Mouse (Mus musculus) ovary, adult 18-20 months (tissue): ENCODE results near the gene Aqp11.

Experiments used
- DNase-seq: peaks from one replicate; pipeline ENCODE4 v3.0.0; 2022; ENCODE audit warnings: low spot score, mixed read lengths

The Aqp11 gene

DNA sequence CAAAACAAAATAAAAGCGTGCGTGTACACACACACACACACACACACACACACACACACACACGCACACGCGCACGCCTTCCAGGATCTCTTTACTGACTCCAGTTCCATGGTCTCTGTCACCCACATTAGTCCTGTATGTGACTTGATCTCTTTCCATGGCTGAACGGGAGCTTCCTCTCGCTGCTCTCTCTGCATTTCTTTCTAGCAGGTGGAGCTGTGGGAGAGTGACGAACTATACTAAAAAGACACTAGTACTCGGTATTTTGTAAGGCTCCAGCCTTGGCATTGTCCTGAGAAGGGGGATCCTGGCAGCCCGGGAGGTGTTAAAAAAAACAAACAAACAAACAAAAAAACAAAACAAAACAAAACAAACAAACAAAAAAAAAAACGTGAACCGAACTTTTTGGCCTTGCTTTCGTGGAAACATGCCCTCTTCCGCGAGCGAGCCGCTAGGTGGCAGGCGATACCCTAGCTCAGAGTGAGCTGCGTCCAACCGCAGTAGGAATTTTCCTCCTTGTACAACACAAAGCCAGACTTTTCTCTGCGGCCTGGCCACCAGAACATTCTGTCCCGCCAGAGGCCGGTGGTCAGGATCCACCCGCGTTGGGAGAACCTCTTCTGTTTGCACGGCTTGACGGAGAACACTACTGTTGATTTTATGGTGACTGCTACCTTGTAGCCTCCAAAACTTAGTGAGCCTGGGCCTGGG is 9.9 kb upstream of the Aqp11 start:
- DNase-seq: peak; percentile 57

DNA sequence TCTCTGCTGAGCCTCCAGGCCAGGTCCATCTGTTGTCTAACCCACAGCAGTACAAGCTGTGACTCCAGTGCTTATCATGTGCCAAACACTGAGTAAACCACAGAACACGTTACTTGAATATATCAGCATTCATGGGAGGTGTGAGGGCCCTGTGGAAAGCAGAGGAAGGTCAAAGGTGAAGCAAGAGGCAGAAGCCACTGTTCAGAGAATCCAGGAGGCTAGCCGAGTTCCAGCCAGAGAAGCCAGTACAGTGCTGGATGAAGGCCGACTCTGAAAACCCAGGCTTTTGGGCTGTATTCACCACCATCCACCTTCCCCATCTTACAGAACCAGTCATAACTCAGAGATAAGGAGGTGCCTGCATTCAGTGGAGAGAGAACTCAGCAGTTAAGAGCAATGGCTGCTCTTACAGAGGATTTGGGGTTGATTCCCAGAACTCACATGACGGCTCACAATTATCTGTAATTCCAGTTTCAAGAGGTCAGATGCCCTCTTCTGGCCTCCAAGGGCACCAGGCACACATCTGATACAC is 9.2 kb upstream of the Aqp11 start:
- no peak for DNase-seq

DNA sequence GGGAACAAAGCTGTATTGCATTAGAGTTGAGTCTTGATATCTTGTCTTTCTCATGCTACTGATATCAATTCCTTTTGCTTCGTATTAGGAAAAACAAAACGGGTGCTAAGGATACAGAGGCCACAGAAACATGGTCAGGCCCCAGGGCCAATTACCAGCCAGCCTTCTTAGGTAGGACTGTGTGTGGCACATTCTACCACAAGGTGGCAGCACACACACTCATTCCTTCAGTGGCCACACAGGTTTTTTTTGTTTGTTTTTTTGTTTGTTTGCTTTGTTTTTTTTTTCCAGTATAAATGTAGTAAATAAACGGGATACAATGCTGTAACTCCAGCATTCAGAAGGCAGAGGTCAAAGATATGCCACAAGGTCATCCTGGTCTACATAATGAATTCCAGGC is 7.2 kb upstream of the Aqp11 start:
- no peak for DNase-seq

DNA sequence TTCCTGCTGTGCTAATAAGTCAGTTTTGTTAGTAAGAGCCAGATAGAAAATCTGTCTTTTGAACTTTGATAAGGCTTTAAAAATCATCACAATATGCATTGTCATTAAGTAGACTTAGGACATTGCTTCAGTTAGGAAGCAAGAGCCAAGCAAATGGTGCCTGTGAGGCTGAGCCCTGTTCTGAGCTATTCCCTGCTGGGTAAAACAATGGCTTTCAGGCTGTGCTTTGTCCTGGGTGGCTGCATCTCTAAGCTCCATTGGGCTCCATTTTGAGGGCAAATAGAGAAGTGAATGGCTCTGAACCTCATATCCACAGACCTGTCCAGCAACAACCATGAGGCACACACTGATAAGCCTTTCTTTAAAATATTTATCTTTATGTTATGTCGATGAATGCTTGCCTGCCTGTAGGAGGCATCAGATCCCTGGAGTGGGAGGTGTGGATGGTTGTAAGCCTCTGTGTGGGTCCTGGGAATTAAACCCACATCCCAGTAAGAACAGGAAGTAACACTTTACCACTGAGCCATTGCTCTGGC is 3.7 kb upstream of the Aqp11 start:
- DNase-seq: no peak

DNA sequence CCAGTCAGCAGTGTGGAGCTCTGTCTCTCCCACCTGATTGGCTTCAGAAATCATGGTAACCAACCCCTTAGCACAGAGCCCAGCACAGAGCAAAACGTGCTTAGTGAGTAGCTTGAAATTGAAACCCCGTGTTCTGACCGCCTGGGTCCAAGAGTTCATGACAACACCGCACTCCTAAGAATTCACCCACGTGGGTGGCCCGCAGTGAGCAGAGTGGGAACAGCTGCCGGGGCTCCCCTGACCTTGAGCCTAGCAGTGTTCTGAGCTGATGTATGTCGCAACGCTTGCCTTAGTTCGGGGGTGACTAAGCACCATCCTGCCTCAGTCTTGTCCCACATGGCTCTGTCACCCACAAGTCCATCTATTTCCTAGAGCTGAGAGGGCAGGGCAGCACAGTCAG is 2.9 kb upstream of the Aqp11 start:
- DNase-seq: peak; percentile 25

DNA sequence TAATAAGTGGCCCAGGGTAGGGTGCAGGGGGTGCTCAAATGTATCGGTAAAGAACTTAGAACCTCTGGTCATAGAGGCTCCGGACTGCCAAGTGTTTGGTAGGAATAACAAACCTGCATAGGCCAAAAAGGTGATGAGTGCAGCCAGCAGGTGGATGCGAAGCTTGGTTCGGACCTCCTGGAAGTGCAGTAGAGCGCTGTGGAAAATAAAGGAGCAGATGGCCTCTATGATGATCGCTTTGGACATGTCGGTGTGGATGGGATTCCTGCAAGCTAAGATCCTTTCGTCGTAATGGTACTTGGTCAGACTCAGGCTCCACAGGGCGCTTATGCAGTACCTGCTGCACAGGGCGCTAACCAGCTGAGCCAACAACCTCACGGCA is 842 bp downstream of the Aqp11 start:
- no peak for DNase-seq

DNA sequence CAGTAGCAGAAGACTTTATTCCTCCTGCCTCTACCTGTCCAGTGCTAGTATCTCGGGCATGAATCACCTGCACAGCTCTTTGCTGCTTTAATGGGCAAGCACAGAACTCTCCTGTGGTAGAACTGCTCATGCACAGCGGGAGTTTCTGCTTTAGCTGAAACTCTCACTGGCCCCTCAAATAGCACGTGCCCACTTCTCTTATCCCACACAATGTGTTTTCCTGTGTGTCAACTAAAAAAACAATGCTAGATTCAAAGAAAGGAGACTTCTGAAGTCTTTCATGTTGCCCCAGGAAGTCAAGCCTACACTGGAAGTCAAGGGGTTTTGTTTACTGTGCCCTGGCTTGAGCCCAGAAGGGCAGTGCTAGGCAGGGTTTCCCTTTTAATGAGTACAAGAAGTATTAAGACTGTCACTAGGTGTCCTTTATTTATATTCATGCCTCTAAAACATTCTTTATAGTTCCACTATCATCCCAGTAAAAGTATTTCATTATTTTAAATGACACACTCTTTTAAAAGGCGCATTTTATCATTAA is 2.1 kb downstream of the Aqp11 start:
- DNase-seq: no peak

DNA sequence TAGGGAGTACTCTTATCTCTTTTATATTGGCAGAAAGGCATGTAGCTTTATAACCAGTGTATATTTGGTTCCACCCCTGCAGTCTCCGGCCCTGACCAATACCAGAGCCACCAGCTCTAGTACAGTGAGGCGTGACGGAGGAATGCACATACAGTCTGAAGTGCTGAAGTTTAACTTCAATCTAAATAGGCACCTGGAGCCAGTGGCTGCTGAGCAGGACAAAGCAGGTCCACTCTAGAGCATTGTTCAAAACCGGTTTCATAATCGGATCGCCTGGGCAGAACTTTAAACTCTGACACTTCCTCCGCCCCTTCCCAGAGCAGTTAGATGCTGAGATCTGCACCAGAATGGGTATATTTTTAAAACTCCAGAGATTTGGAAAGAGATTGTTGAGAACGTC is 3.1 kb downstream of the Aqp11 start:
- no peak for DNase-seq

DNA sequence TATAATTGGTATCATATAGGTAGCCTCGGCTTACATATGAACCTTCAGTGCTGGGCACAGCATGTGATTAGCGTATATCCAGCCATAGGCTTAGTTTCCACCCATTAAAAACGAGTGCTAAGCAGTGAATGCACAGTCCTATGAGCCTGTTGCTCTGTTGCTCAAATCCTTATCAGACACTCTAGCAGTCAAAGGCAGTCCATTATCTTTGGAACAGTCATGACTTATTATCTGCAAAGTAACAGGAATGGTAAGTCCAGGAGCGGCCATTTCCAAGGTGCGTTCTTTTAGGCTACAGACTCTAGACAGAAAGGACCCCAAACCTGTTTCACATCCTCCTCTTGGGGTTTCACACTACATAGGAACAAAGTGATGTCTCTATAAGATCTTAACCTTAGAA is 4.5 kb downstream of the Aqp11 start:
- no peak for DNase-seq

DNA sequence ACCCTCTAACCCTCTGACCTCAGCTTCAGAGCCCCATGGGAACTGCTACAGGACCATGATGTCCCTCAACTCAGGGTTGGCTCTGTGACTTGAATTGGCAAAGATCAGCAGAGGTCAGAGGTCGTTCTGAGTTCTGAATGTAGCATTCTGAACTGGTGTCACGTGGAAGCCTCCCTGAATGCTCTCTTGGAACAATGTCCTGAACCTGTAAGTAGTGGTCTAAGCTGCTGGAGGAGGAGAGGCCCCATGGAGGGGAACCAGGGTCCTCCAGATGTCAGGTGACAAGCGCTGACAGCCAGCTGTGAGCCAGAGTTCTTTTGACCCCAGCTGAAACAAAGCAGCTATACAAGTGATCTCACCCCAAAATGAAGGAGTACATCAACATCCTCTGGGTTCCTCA is 7.7 kb downstream of the Aqp11 start:
- DNase-seq: no peak

DNA sequence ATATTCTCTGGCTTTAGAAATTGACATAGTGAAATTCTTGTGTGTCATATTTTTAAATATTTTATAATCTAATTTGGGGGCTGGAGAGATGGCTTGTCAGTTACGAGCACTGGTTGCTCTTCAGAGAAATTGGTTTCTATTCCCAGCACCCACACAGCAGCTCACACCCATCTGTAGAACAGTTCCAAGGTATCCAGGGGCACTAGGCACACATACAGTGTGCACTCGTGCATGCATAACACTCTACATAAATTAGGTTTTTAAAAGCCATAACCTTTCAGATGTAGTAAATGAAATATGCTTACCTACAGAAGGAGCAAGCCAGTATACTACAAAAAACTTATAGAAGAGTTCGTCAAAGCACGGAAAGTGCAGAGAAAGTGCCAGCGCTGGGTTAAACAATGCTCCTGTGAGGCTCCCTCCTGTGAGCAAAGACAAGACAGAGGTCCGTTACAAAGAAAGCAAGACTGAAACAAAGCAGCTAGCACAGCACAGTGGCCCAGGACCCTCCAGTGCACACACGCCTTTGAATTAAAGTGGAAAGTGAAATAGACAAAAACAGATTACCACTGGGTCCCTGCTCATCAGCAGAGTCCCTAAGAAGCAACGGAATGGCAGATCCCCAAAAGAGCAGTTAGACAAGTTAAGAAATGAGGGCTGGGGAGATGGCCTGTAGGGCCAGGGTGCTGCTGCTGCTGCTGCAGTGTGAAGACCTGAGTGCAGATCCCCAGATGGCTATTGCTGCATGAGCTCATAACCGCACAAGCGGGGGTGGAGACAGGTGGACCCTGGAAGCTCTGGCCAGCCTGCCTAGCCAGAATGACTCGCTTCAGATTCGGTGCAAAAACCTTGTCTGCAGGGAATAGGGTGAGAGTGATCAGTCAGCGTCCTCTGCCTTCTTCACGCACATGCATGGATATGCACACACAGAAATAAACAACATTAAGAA is 9.1 kb downstream of the Aqp11 start:
- no peak for DNase-seq

DNA sequence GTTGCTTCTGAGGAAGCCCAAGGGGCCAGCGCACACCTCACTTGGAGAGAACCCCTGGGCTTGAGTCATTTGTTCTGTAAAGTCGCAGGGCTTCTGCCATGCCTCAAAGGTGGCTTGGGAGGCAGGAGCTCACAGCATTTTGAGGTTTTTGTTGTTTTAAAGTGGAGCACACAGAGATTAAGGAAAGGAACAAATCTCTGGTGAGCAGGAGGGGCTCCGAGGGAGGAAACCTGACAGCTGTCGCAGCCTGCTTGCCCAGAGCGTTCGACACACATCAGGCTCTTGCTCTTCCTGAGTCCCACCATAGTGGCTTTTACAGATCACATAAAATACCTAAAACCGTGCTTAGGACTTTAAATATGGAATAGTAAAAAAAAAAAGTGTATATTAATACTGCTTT is 11.3 kb downstream of the Aqp11 start:
- no peak for DNase-seq

DNA sequence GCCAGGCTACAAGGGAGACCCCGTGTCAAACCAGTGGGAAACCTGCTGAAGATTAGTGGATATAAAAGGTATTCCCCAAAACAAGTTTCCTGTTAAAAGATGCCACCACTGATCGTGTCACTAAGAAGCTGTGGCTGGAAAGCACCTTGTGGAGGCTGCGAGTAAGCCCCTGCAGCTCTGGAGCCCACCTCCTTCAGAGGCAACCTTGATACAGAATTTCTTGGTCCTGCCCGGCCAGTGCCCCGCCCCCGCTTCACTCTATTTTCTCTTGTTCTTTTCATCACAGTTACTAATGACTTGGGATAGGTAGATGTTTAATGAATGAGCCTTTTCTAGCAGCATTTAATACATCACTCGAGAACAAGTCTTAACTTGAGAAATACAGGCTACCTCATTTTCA is 12.0 kb downstream of the Aqp11 start:
- DNase-seq: no peak

DNA sequence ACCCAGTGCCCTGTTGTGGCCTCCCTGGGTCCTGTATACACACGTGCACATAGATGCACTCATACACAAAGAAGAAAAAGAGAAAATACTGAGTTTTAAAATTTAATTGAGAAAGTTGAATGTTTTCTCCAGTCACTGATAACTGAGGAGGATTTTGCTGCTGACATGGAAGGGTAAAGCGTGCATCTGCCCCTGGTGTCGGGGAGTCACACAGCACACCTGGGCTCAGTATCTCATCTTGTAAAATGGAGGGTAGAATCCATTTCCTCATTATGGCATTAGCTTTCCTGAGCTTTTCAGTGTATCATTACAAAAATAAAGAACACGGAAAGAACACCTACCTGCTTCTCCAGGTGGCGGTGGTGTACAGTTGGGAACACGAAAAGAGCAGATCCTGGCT is 12.7 kb downstream of the Aqp11 start:
- no peak for DNase-seq

DNA sequence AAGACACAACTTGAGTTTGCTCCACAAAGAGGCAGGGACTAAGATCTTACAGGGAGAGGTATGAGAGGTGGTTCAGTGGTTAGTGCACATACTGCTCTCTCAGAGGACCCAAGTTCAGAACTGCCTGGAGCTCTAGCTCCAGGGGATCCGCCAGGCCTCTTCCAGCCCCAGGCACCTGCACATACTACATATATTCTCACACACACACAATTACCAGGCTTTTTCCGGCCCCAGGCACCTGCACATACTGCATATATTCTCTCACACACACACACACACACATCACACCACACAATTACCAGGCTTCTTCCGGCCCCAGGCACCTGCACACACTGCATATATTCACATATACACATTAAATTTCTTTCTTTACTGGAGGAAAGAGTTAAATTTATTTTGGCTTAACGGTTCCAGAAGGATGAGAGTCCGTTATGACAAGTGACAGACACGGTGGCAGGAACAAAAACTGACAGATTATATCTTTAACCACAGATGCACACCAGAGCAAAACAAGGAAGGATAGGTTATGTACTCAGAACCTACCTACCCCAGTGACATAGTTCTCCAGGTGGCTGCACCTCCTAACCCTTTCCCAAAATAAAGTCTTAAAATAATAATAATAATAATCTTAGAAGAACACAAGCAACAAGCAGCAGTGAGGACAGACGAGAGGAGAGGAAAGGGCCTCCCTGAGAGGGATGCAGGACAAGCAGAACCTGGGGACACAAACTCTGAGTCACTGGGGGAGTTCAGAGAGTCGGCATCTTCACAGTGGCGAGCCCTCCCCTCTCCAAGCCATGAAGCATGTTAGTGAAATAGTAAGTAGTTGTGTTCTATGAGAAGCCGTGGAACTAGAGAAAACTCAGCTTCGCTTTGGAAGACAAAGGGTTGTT is 14.2 kb downstream of the Aqp11 start:
- no peak for DNase-seq

DNA sequence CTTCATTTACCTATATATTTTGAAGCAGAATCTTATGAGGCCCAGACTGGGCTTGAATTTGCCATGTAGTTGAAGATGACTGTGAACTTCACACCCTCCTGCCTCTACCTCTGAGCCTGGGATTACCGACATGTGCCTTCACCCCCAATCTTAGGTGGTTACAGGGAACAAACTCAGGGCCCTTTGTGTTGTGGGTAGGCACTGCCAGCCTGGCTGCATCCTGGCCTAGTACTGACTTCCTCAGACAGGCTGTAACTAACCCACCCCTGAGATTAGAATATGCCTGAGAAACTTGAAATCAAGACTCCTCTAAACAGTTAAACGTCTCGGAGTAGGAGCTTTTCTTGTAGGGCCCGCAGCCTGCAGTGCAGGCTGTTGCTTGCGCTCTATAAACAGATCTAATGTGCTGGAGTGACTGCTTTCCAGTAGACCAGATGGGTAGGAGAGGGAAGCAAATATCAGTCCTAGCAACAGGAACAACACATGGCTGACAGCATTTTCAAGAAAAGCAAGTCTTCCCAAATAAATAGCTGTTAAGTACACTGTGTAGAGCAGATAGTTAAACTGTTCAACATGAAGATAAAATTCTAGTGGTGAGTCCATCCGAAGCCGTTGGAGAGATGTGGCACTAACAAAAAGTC is 15.7 kb downstream of the Aqp11 start:
- no peak for DNase-seq

DNA sequence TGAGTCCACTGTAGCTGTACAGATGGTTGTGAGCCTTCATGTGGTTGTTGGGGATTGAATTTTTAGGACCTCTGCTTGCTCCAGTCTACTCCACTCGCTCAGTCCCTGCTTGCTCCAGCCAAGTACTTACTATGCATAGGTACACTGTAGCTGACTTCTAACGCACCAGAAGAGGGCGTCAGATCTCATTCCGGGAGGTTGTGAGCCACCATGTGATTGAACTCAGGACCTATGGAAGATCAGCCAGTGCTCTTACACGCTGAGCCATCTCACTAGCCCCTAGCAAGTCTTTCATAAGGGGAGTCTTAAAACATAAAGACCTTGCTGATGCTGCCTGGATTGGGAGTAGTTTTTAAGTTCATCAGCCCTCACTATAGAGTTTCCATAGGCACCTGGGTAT is 18.0 kb downstream of the Aqp11 start:
- DNase-seq: no peak

DNA sequence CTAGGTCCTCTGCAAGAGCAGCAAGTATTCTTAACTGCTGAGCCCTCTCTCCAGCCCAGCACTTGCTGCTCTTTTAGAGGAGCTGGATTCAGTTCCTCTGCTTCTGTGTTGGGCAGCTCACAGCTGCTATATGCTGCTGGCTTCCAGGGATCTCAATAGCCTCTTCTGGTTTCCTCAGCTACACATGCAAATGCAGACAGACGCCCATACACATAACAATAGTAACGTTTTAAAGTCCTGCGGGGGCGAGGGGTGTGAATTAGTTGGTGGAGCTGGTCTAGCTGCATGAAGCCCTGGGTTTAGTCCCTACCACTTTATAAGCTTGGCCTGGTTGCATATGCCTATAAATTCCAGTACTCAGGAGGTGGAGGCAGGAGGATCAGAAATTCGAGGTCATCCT is 19.0 kb downstream of the Aqp11 start:
- no peak for DNase-seq

DNA sequence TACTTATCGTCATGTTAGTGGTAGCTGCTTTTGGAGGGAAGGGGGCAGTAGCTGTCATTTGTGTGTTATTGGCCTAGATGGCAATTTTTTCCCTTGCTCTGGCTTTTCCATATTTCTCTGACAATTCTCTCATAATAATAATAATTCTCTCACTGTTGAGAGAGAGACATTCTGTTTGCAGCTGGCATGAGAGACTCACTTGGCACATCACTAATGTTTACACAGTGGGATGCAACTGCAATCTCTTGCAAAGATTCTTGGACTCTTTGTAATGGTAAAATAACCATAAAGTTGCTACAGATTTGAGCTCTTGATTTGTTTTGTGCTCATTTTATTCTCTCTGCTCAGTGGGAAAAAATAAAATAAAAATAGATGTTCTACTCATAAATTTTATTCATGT is 20.8 kb downstream of the Aqp11 start:
- DNase-seq: no peak

DNA sequence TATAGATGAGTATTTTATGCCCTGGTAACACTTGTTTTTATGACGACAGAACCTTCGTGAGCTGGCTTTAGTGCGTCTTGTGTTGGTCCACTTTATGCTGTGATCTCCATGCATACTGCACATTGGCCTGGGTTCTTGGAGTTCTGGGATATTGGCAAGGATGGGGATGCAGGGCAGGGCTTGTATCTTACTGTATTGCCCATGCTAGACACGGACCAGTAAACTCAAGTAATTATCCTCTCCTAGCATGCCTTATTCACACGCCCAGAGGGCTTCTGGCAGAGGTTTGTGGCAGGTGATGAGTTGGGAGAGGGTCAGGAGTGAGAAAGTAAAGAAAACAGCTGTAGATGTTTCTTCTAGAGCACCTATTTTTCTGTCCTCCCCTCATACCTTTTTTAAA is 23.4 kb downstream of the Aqp11 start:
- no peak for DNase-seq

DNA sequence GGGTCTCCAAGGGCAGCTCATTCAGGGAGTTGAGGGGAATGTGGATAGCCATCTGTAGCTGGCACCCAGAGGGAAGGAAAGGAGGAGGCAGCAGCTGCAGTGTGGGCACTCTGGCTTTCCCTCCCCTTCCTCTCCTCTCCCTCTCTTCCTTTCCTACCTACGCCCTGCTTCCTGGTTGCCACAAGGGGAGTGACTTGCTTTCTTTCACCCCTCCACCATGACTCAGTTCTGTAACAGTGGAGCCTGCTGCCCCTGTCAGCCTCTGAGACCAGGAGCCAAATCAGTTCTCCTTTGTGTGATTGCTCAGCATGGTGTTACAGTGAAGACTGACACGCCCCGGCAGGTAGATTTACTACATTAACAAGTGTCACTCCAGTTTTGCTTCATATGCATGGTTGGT is 28.9 kb downstream of the Aqp11 start:
- DNase-seq: no peak
